Mouse (Mus musculus) kidney, adult 11 months (tissue): ENCODE results near the gene Sbsn.
"Not testable (repeated sequence)": the region's sequence is repeated elsewhere in the genome, so short reads cannot be mapped to it uniquely, and the experiment has no call there.

ENCODE experiments used
- DNase-seq: peaks from one replicate; pipeline ENCODE4 v3.0.0; 2022

The Sbsn gene

DNA sequence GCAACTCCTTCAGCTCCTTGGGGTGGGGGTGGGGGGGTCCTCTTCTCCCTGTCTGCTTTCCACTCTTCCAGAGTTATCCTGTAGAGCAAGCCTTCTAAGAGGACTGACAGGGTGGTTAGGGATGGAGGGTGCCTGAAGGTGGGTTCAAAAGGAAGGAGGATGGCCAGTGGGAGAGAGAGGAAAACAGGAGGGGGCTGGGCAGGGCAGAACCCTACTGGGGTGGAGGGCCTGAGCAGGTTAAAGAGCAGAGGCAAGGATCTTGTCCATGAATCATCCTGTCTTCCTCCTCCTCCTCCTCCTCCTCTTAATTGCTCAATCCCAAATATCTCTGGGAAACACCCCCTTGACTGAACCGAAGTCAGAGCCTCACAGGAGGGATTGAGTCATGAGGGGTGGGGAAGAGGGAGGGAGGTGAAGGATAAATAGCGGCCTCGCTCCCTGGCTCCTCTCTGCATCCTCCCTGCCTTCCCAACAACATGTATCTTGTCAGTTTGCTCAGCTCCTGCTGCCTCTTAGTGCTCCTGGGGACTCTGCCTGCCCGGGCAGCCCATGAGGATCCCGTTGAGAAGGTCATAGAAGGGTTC, at the start of gene Sbsn:
Gene Sbsn (plus strand): TSS at position 386 of the 584 bp plus-strand sequence.
- DNase-seq, result no peak

DNA sequence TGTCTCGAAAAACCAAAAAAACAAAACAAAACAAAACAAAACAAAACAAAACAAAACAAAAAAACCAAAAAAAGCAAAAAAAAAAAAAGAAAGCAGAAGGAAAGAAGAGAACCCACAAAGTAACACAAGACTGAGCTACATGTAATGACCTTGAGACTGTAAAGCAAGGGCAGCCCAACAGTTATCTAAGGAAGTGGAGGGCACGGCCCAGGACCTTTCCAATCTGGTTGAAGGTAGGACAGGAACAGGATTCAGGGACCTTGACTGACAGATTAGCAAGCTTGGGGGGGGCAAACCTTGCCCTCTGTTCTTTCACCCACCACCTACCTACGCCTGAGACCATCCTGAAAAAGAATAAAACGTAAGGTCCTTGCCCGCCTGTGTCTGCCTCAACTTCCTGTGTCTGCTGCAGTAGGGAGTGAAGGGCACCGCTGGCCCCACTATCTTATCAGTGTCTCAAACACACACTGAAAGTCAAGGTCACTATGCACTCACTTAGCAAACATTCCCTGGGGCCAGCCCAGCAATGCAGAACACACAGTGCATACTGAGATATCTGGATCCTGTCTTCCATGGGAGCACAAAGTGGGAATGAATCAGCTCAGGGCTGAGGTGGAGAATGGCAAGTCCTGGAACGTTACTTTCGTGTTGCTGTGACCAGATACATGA, 44.9 kb upstream of the Sbsn start:
- DNase-seq, result no peak

DNA sequence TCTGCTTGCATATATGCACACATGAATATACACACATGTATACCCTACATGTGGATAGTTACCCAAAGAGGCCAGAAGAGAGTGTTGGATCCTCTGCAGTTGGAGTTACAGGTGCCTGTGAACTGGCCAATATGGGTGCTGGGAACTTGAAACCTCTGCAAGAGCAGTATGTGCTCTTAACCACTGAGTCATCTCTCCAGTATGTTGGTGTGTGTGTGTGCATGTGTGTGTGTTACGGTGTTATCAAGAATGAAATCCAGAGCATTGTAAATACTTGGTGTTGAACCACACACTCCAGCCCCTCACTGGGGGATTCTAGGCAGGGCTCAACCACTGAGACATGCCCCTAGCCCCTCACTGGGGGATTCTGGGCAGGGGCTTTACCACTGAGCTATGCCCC, 43.8 kb upstream of the Sbsn start:
- DNase-seq, result no peak

DNA sequence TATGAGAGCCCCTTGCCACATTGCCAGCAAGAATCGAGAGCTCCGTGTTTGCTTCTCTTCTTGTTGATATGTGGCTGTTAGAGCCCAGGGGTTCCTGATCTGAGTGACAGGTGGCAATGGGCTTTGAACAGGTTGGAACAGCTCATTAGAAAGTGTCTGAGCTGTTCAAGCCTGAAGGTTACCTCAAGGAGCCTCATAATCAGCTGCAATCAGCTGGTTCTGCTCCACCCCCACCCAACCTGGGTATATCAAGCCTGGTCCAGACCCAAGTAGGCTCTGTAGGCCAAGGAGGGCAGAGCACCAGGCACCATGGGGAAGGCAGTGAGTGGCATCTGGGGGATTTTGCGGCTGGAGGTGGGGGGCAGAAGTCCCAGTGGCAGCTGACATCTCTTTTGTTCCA, 39.3 kb upstream of the Sbsn start, which contains the start of gene Atp4a:
Gene Atp4a (plus strand): TSS at position 268 of the 400 bp plus-strand sequence.
- DNase-seq, result peak; percentile 45

DNA sequence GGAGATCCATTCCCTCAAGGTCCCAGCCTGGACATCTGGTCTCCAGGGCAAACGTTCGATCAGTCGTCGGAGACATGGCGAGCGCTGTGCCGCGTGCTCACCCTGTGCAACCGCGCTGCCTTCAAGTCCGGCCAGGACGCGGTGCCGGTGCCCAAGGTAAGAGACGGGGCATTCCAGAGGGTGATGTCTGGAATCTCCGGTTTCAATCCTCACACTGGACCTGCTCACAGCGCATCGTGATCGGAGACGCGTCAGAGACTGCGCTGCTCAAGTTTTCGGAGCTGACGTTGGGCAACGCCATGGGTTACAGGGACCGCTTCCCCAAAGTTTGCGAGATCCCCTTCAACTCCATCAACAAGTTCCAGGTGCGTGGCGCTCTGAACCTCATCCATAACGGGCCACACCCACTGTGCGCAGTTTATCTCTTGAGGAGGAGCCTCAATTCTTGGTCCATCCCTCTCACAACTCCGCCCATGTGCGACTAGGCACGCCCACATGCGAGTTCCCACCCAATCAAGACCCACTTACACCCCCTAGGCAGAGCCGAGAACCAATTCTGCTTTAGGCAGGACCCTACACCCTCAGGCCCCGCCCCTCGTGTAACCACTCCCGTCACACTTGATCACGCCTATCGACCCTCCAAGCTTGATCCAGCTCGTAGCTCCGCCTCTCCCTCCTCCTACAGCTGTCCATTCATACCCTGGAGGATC, 34.1 kb upstream of the Sbsn start:
- DNase-seq, result peak; percentile 46

DNA sequence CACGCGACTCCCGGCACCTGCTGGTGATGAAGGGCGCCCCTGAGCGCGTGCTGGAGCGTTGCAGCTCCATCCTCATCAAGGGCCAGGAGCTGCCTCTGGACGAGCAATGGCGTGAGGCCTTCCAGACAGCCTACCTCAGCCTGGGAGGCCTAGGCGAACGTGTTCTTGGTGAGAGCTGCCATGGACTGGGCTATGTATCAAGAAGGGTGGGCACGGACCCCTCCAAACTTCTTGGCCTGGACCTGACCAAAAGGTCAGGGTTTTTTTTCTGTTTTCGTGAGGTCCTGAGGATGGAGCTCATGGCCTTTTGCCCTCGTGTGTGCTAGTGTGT, 33.6 kb upstream of the Sbsn start:
- DNase-seq, result no peak

DNA sequence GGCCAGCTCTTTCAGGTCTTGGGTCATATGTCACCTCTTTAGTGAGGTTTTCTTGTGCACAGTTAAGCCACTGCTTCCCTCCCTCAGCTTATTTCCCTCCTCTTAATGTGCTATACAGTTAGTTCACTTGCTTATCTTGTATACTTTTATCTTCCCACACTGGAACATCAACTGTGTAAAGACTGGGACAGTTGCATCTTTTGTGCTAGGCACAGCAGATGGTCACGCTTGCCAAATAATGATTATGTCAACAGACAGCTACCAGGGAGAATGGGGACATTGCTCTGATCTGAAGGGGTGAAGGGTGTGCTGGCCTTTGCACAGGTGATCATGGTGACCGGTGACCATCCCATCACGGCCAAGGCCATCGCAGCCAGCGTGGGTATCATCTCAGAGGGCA, 31.6 kb upstream of the Sbsn start:
- DNase-seq, result no peak

DNA sequence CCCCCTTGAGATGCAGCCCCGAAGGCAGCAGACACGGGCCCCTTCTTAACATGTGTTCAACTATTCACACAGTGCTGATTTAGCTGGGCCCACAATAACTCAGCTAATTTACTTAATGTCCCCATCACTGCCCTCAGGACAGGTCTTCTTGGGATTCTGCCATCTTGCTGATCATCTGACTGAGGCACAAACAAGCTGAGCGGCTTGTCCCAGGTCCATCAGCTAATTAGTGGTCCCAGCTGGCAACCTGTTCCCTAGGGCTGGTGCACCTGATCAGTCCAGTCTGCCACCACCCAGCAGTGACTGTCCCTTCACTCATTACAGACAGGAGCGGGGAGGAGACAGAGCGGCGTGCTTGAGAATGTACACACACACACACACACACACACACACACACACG, 30.0 kb upstream of the Sbsn start:
- DNase-seq, result no peak

DNA sequence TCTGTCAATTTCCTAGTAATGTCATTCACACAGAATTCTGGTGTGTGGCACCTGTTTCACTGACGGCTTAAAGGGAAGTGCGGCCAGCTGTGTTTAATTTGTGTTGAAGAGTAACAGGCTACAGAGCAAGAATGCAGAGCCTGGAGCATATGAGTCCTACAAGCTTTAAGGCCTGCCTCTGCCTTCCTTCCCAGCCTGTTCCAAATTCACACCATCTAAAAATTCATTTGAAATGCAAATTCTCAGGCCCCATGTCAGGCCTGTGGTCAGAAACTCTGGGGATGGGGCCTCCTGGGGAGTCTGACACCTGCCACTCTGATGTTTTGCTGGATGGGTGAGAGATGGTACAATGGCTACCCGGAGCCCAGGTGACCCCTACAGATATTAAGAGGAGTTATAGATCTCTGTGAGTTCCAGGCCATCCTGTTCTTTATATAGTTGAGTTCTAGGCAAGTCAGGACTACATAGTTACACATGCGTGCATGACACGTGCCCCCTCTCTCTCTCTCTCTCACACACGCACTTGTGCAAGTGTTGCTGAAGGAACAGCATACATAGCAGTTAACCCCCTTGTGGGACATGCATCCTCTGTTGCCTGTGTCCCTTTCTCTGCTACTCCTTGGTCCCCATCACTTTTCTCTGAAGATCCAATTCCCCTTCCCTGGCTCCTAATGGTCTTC, 27.9 kb upstream of the Sbsn start:
- DNase-seq, result no peak

DNA sequence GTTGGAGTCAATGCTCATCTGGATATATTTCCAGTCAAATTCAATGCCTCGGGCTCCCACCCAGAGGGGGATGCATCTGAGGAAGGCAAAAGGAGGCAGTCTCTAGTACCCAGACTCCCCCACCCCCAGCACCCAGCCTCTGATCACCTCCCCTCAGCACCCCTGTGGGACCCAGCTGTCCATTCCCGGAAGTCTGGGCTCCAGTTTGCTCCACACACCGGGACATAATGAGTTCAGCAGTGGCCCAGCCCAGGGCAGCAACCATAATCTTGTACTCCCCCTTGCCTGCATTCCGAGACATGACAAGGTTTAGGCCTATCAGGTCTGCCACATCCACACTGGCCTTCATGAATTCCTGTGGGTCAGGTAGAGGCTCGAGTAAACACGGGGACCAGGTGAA, 23.1 kb upstream of the Sbsn start:
- DNase-seq, result no peak

DNA sequence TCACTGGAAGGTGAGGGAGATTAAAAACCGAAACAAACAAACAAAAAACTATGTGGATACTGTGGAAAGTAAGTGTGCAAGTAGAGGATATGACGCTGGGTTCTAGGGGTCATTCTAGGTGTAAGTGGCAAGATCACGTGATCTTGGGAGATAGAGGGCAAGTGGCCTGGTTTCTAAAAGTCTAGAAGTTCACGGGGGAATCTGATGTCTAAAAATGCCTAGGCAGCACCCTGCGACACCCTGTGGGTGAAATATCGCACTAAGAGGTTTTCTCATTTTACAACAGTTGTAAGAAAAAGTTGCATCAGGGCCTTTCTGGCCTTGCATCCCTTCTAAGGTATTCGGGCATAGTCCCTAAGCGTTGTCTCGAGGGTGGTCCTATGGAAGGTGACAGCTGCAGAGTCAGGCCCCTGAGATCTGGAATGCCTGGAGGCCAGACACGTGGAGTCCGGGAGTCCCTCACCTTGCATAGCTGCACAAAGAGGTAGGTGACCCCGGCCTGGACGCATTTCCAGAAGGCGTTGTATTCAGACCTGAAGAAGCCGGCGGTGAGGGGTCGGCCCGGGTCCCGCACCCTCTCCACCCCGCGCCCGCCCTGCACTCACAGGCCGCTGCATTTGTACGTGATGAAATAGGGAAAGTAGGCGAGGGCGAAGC, 22.4 kb upstream of the Sbsn start:
- DNase-seq, result no peak

DNA sequence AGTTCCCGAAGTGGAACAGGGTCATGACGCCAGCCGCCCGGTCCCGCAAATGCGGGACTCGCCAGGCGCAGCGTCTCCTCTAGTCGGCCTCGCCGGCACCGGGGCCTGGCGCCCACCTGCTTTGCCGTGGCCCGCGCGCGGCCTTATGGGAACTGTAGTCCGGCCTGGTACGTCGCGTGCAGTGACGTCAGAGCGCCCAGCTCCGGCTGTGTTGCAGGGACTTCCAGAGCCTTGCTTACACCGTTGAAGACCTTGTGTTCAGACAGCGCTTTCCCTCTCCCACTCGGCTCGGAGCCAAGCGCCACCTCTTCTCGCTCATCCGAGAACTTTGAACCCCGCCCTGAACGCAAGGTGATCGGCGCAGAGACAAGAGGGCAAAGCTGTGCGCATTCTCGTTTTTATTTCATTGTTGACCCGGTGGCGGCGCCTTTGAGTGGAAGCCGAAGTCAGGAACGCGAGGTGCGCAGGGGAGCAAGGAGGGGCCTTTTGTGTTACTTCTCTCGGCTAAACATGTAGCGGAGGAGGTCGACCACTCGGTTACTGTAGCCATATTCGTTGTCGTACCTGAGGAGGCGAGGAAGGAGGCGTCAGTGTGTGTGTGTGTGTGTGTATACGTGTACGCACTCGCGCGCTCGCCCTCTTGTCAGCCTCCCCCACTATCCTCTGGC, 21.7 kb upstream of the Sbsn start, which contains the start of gene Tmem147:
Gene Tmem147 (minus strand): TSS at position 145 of the 668 bp plus-strand sequence.
- peak; percentile 98 for DNase-seq

DNA sequence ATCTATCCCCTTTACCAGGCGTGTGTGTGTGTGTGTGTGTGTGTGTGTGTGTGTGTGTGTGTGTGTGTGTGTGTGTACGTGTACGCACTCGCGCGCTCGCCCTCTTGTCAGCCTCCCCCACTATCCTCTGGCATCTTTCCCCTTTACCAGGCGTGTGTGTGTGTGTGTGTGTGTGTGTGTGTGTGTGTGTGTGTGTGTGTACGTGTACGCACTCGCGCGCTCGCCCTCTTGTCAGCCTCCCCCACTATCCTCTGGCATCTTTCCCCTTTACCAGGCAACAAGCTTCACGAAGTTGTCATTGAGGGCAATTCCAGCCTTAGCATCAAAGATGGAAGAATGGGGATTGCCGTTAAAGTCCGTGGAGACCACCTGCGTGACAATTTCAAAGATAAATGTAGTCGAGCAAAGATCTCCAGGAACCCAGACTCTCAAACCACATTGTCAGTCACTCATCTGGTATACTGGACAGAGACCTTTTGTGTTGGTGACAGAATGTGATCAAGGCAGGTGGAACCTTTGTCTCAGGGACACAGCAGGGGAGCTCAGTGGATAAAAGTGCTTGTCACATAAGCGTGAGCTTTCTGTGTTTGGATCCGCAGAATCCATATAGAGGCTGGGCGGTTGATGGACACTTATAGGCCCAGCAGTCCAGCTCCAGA, 21.1 kb upstream of the Sbsn start:
- not testable (repeated sequence) for DNase-seq

DNA sequence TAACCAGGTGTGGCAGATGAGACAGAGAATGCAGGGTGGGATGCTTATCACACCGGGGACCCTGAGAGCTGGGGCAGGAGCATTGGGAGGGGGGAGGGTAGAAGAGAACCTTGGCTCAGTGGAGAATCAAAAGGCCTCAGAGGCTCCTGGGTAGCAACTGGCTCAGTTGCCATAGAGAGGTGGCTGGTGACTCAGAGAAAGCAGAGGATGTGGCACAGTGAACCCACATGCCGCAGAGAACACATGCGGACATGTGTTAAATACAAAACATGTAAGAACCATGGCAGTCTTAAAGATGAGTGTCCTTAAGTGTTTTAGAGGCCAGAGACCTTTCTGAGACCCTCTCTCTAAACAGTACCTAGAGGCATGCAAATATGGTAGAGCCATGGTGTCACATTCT, 15.1 kb upstream of the Sbsn start:
- no peak for DNase-seq

DNA sequence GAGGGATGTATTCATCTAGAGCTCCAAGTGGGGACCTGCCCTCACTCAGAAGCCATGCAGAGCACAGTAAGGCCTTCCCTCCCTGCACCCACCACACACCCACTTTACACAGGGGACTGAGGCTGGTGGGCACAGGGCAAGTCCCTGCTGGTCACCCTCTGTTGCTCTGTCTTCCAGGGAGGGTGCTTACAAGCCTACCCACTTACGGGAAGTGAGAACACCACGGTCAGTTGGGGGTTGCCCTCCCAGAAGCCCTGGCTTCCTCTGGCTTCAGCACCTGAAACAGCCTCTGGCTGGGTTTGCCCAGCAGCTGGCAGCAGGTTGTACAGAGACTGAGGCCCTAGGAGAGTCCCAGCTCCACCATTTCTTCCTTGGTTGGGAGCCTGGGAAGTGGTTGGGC, 8.7 kb upstream of the Sbsn start:
- DNase-seq, result not testable (repeated sequence)

DNA sequence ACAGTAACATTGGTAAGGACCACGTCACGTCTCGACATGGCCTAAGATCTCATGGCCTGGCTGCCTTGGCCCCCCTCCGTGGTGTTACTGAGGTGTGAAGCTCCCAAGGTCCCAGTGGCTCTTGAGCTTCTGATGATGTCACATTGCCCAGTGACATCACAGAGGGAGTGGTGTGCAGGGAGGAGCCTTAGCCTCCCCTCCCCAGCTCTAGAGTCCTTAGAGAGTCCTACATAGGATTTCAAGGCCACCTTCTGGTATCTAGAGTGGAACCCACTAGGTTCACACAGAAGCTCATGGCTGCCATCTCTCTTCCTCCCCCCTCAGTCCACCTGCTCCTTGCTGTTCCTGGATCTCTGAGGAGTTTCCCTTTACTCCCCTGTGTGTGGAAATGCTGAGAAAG, 7.7 kb upstream of the Sbsn start, which contains the start of gene Gapdhs:
Gene Gapdhs (minus strand): TSS at position 65 of the 400 bp plus-strand sequence.
- DNase-seq, result not testable (repeated sequence)

DNA sequence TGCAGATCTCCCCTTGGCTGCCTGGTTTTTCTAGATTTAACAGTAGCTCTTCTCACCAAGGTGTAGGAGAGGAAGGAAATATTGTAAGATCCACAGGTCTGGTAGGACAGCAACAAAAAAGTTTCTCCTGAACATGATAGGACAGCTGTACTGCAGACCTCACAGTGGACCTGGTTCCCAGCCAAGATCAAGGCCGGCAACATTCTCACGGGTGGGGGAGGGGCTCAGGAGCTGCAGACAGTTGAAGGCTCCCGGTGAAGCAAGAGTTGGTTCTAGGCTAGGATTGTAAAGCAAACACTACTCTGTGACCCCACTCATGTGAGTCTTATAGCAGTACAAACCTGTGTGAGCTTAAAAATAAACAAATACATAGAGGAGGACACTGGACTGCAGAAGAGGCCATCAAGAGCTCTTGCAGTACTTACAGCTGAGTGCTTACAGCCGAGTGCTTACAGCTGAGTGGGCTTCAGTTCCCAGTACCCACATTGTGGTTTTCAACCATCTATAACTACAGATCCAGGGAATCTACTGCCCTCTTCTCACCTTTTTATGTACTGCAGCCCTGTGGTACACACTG, 7.2 kb upstream of the Sbsn start:
- DNase-seq, result no peak

DNA sequence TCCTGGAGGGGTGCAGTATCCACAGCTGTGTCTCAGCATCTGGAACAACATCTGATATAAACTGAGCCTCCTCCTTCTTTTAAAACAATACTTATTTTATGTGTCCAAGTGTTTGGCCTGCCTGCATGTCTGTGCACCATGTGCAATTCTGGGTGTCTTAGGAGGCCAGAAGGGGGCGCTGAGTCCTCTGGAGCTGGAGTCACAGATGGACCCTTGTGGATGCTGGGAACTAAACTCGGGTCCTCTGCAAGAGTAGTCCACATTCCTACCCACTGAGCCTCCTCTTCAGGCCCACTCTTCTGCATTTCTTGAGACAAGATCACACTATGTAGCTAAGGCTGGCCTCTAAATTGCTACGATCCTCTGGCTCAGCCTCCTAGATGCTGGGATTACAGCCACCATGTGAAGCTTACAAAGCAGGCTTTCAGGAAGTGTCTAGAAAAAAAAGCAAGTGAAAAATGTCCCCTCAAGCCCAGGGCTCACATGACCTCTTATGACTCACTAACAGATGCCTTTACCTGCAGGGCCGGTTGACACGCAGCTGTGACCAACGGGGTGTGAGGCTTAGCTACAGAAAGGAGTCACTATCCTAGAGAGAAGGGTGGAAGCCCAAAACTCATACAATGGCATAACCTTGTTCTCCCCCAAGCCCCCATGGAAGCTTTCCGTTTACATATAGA, 3.6 kb upstream of the Sbsn start:
- no peak for DNase-seq

DNA sequence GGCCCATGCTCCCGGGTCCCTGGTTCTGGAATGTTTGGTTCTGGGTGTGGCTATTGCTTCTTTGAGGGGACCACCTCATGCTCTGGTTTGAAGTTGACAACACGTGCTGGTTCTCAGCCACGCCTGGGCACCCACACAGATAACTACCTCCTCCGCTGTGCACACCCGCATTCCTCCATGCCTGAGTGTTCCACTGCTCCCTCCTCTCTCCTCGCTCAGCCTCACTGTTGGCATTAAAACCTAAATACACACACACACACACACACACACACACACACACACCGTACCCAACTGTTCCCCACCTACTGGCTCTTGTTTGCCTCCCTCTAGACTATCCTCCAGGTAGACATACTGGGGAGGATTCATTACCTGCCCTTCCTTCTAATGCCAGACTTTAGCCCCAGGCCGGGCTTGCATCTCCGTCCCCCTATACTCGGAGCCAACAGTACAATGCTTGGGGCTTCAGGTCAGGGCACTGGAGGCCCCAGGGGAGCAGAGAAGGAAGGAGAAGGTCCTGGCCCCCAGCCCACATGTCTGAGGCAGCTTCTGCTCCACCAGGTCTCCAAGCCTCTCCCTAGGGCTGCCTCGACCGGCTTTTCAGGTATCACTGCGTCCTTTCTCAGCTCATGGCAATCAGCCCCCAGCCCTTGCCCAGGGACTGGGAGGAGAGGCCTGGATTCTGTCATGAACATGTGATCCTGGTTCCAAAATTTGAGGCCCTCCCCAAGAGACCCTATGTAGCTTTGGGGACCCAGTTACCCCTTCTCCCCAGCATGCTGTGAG, 1.3 kb upstream of the Sbsn start:
- no peak for DNase-seq

DNA sequence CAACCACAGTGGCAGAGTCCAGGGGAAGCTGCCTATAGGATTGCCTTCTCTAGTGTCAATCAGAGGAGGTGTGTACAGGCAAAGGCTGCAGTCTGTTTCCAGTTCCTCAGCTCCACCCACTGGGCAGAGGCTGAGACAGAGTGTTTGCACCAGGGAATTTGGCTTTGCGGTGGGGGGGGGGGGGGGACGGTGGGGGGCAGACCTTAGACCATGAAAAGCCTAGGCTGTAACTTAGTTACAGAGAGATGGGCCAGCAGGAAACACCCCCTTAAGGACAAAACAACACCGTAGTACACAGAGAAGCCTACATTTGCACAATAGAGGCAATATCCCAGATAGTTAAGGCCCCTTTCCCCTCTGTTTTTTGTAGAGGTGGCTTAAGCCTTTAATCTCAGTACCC, 5.7 kb downstream of the Sbsn start:
- no peak for DNase-seq
